In the genomic region with DNA sequence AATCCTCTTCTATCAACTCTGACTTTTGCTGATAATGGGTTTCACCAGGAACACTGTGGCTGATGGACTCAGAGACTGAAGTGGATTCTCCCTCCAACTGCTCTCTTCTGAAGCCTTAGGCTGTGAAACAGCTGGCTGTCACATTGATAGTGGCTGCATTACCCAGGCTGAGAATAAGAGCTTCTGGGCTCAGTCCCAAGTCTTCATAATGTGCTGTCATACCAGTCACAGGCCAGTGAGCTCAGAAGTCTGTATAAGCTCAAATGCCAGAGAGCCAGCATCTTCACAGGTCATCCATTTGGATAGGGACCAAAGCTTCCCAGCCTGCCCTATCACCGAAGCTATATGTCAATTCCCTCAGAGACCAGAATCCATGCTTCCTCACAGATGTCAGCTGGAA, we compare ENCODE assay signal across 18 mouse cellular contexts.
"Had no signal": no experiment of that assay in that cellular context is flagged by ENCODE, and none has a peak within 500 bp of the region (broad histone marks: within the 10 kb centered on the region; RNA-seq: fewer than 3 reads in every experiment).

No protein-coding gene starts in this region.

- DNase-seq: kidney, adult 18-20 months; kidney, adult 9 months; kidney, postnatal 25 days; layer of hippocampus, postnatal 36 days; liver, embryonic 13.5 days; lung, adult 2 months; lung, postnatal 36 days; thymus, adult 2 months; thymus, postnatal 14 days; thymus, postnatal 4 days had no signal

- H3K9ac ChIP-seq: liver, embryonic 13.5 days; midbrain, embryonic 13.5 days; neural tube, embryonic 13.5 days had no signal

- H3K27me3 ChIP-seq: liver, embryonic 13.5 days; megakaryocyte, embryonic 14.5 days; midbrain, embryonic 13.5 days; neural tube, embryonic 13.5 days had no signal

- H3K4me2 ChIP-seq: liver, embryonic 13.5 days; midbrain, embryonic 13.5 days; neural tube, embryonic 13.5 days had no signal

- H3K36me3 ChIP-seq: liver, embryonic 13.5 days; midbrain, embryonic 10.5 days; midbrain, embryonic 13.5 days; neural tube, embryonic 13.5 days had no signal

- ATAC-seq: intestine, embryonic 16.5 days; lung, postnatal 0 days; midbrain, embryonic 13.5 days had no signal

- H3K4me3 ChIP-seq: left cerebral cortex, adult 2 months; liver, embryonic 13.5 days; megakaryocyte, embryonic 14.5 days; midbrain, embryonic 10.5 days; midbrain, embryonic 13.5 days; neural tube, embryonic 13.5 days had no signal

- H3K27ac ChIP-seq: left cerebral cortex, adult 2 months; liver, embryonic 13.5 days; midbrain, embryonic 10.5 days; midbrain, embryonic 13.5 days; neural tube, embryonic 13.5 days; stomach, postnatal 0 days had no signal

- H3K4me1 ChIP-seq: liver, embryonic 13.5 days; megakaryocyte, embryonic 14.5 days; midbrain, embryonic 10.5 days; midbrain, embryonic 13.5 days; neural tube, embryonic 13.5 days had no signal
